Mouse (Mus musculus) spleen, postnatal 10 days (tissue): ENCODE results near the gene Agpat2.

Experiments used
- DNase-seq, 2 experiments: peaks; one replicate each; pipeline ENCODE4 v3.0.0; 2021 to 2022; ENCODE audit warnings: low spot score in 2 of 2

The Agpat2 gene

GRCm38 (mm10) chr2:26603720-26604671 lies at the start of gene Agpat2:
Agpat2 (minus strand) TSS chr2:26604417.
- peak; percentile 51 to 76 for DNase-seq

- peak in 1 of 2 experiments; percentile 73 for DNase-seq
Observed at GRCm38 (mm10) chr2:26646643-26647293, 42.6 kb upstream of the Agpat2 start.

GRCm38 (mm10) chr2:26643942-26644341 lies 39.7 kb upstream of the Agpat2 start:
- DNase-seq = peak in 1 of 2 experiments; percentile 74

GRCm38 (mm10) chr2:26641006-26641647 lies 36.9 kb upstream of the Agpat2 start:
- DNase-seq = no peak

GRCm38 (mm10) chr2:26639838-26640830 lies 35.9 kb upstream of the Agpat2 start:
- DNase-seq = peak; percentile 95 to 98

- DNase-seq = peak; percentile 29 to 72
Observed at GRCm38 (mm10) chr2:26639083-26639482, 34.9 kb upstream of the Agpat2 start.

- no peak for DNase-seq
Observed at GRCm38 (mm10) chr2:26638572-26638971, 34.4 kb upstream of the Agpat2 start.

- DNase-seq = no peak
Observed at GRCm38 (mm10) chr2:26638039-26638438, 33.8 kb upstream of the Agpat2 start.

GRCm38 (mm10) chr2:26637316-26637932 lies 33.2 kb upstream of the Agpat2 start:
- no peak for DNase-seq

GRCm38 (mm10) chr2:26636325-26636635 lies 32.1 kb upstream of the Agpat2 start:
- no peak for DNase-seq

GRCm38 (mm10) chr2:26635489-26636324 lies 31.5 kb upstream of the Agpat2 start:
- DNase-seq = no peak

- DNase-seq = no peak
Observed at GRCm38 (mm10) chr2:26634629-26635488, 30.6 kb upstream of the Agpat2 start.

GRCm38 (mm10) chr2:26633953-26634530 lies 29.8 kb upstream of the Agpat2 start:
- no peak for DNase-seq

- DNase-seq = no peak
Observed at GRCm38 (mm10) chr2:26632541-26633395, 28.6 kb upstream of the Agpat2 start.

- DNase-seq = no peak
Observed at GRCm38 (mm10) chr2:26628792-26629437, 24.7 kb upstream of the Agpat2 start.

- DNase-seq = peak in 1 of 2 experiments; percentile 69
Observed at GRCm38 (mm10) chr2:26627921-26628739, 23.9 kb upstream of the Agpat2 start, which contains the start of gene Fam69b. Fam69b (plus strand) TSS chr2:26628457.
